ENCODE assay signal across 32 mouse cellular contexts in genomic region chr16:76376661-76377060, GRCm38 (mm10).
"Had no signal": no experiment of that assay in that cellular context is flagged by ENCODE, and none has a peak within 500 bp of the region (broad histone marks: within the 10 kb centered on the region; RNA-seq: fewer than 3 reads in every experiment).

No protein-coding gene starts in this region.

- H3K27me3 ChIP-seq: limb, embryonic 12.5 days; limb, embryonic 13.5 days; limb, embryonic 15.5 days; liver, embryonic 12.5 days; liver, embryonic 13.5 days; liver, embryonic 15.5 days; lung, embryonic 15.5 days; midbrain, embryonic 13.5 days; midbrain, embryonic 15.5 days; neural tube, embryonic 12.5 days; neural tube, embryonic 13.5 days had no signal

- H3K4me1 ChIP-seq: limb, embryonic 12.5 days; limb, embryonic 13.5 days; limb, embryonic 15.5 days; lung, embryonic 15.5 days; midbrain, embryonic 12.5 days had no signal

- H3K4me2 ChIP-seq: limb, embryonic 12.5 days; limb, embryonic 13.5 days; limb, embryonic 15.5 days; liver, embryonic 12.5 days; liver, embryonic 13.5 days; liver, embryonic 15.5 days; lung, embryonic 14.5 days; lung, embryonic 15.5 days; midbrain, embryonic 11.5 days; midbrain, embryonic 12.5 days; midbrain, embryonic 13.5 days; midbrain, embryonic 15.5 days; neural tube, embryonic 12.5 days; neural tube, embryonic 13.5 days had no signal

- H3K27ac ChIP-seq: limb, embryonic 10.5 days; limb, embryonic 12.5 days; limb, embryonic 13.5 days; limb, embryonic 15.5 days; liver, embryonic 12.5 days; liver, embryonic 13.5 days; liver, embryonic 14.5 days; liver, embryonic 15.5 days; lung, embryonic 15.5 days; macrophage; midbrain, embryonic 10.5 days; midbrain, embryonic 12.5 days; midbrain, embryonic 13.5 days; midbrain, embryonic 15.5 days; neural tube, embryonic 12.5 days; neural tube, embryonic 13.5 days had no signal

- DNase-seq: left cerebral cortex, postnatal 4 days; liver; liver, embryonic 13.5 days; liver, postnatal 0 days; lung, adult 18-20 months; lung, adult 2 months; lung, embryonic 14.5 days; lung, postnatal 10 days; lung, postnatal 14 days; lung, postnatal 36 days; lung, postnatal 4 days; midbrain, embryonic 14.5 days had no signal

- ATAC-seq: liver, embryonic 12.5 days; liver, postnatal 0 days; lung, postnatal 0 days; midbrain, embryonic 13.5 days; midbrain, embryonic 15.5 days; midbrain, embryonic 16.5 days had no signal

- H3K36me3 ChIP-seq: limb, embryonic 10.5 days; limb, embryonic 12.5 days; limb, embryonic 13.5 days; limb, embryonic 15.5 days; liver, embryonic 12.5 days; liver, embryonic 13.5 days; liver, embryonic 15.5 days; lung, embryonic 15.5 days; midbrain, embryonic 10.5 days; midbrain, embryonic 12.5 days; midbrain, embryonic 13.5 days; midbrain, embryonic 15.5 days; neural tube, embryonic 12.5 days; neural tube, embryonic 13.5 days had no signal

- H3K9me3 ChIP-seq: limb, embryonic 10.5 days; limb, embryonic 12.5 days; limb, embryonic 13.5 days; limb, embryonic 15.5 days; liver, embryonic 12.5 days; liver, embryonic 13.5 days; liver, embryonic 15.5 days; lung, embryonic 15.5 days; megakaryocyte, embryonic 14.5 days; midbrain, embryonic 10.5 days; midbrain, embryonic 12.5 days; midbrain, embryonic 13.5 days; midbrain, embryonic 15.5 days; neural tube, embryonic 12.5 days; neural tube, embryonic 13.5 days had no signal

- H3K9ac ChIP-seq: limb, embryonic 12.5 days; limb, embryonic 13.5 days; limb, embryonic 15.5 days; liver, embryonic 12.5 days; liver, embryonic 13.5 days; liver, embryonic 14.5 days; liver, embryonic 15.5 days; liver, postnatal 0 days; lung, embryonic 14.5 days; lung, embryonic 15.5 days; midbrain, embryonic 12.5 days; midbrain, embryonic 13.5 days; midbrain, embryonic 15.5 days; neural tube, embryonic 12.5 days; neural tube, embryonic 13.5 days had no signal

- H3K4me3 ChIP-seq: limb, embryonic 10.5 days; limb, embryonic 12.5 days; limb, embryonic 13.5 days; limb, embryonic 15.5 days; liver, embryonic 12.5 days; liver, embryonic 13.5 days; liver, embryonic 15.5 days; lung, embryonic 15.5 days; megakaryocyte, embryonic 14.5 days; midbrain, embryonic 10.5 days; midbrain, embryonic 12.5 days; midbrain, embryonic 13.5 days; midbrain, embryonic 15.5 days; myocyte; neural tube, embryonic 12.5 days; neural tube, embryonic 13.5 days had no signal
